In genomic region chr6:39556900-39557659, GRCm38 (mm10) we compare ENCODE assay signal across 8 mouse cellular contexts. TPM values are rescaled to one million over a fixed set of nuclear protein-coding genes. Genes with fewer than 3 reads are reported as not detected.
DNase-seq lines count a peak whose midpoint lies in the region; ATAC-seq and TF ChIP-seq lines count a peak whose summit lies in the region.

No protein-coding gene starts in this region.

- peak overlapping the region; percentile 57 for H3K9ac ChIP-seq in liver, adult 2 months (ENCODE audit: low read depth, low read length)
- H3K9ac ChIP-seq in embryonic facial prominence, embryonic 11.5 days (replicated peaks; ENCODE audit: low read length), result peak overlapping the region; percentile 96
- peak overlapping the region; percentile 84 for H3K9ac ChIP-seq in heart, postnatal 0 days (replicated peaks; ENCODE audit: low read depth, low read length)
- H3K9ac ChIP-seq in limb, embryonic 13.5 days, result peak overlapping the region; percentile 97

- H3K27me3 ChIP-seq in liver, adult 2 months (ENCODE audit: control insufficient read depth, insufficient read depth, low read length), result peaks cover 6% of the 10 kb centered on the region; the same call in 1 of the 2 replicates
- H3K27me3 ChIP-seq in embryonic facial prominence, embryonic 11.5 days (ENCODE audit: control insufficient read depth, insufficient read depth, low read length), result no peaks in the 10 kb centered on the region
- no peaks in the 10 kb centered on the region for H3K27me3 ChIP-seq in heart, postnatal 0 days (ENCODE audit: control insufficient read depth, insufficient read depth, low read length)
- H3K27me3 ChIP-seq in limb, embryonic 13.5 days, result no peaks in the 10 kb centered on the region

- peak overlapping the region; percentile 69 for H3K4me2 ChIP-seq in embryonic facial prominence, embryonic 11.5 days (ENCODE audit: low read depth, low read length)
- H3K4me2 ChIP-seq in heart, postnatal 0 days (ENCODE audit: low read depth, low read length), result peak overlapping the region; percentile 80
- peak overlapping the region; percentile 80 for H3K4me2 ChIP-seq in limb, embryonic 13.5 days (replicated peaks)

- peak overlapping the region; percentile 31 for H3K27ac ChIP-seq in liver, adult 2 months (replicated peaks; ENCODE audit: insufficient read depth, low read depth, low read length)
- H3K27ac ChIP-seq in embryonic facial prominence, embryonic 11.5 days (replicated peaks; ENCODE audit: low read depth, low read length), result peak overlapping the region; percentile 92
- peak overlapping the region; percentile 88 for H3K27ac ChIP-seq in heart, postnatal 0 days (ENCODE audit: low read depth)
- peak overlapping the region; percentile 94 for H3K27ac ChIP-seq in limb, embryonic 13.5 days

- peak overlapping the region; percentile 65 for H3K4me3 ChIP-seq in liver, adult 2 months (ENCODE audit: insufficient read depth, low read depth, low read length)
- H3K4me3 ChIP-seq in embryonic facial prominence, embryonic 11.5 days (ENCODE audit: low read depth, low read length), result peak overlapping the region; percentile 88
- H3K4me3 ChIP-seq in heart, postnatal 0 days (ENCODE audit: low read depth, low read length), result peak overlapping the region; percentile 77
- H3K4me3 ChIP-seq in limb, embryonic 13.5 days, result peak overlapping the region; percentile 88

- H3K9me3 ChIP-seq in embryonic facial prominence, embryonic 11.5 days (replicated peaks; ENCODE audit: control insufficient read depth, low read length), result no peaks in the 10 kb centered on the region
- no peaks in the 10 kb centered on the region for H3K9me3 ChIP-seq in heart, postnatal 0 days (replicated peaks; ENCODE audit: control insufficient read depth, low read length)
- no peaks in the 10 kb centered on the region for H3K9me3 ChIP-seq in limb, embryonic 13.5 days

- DNase-seq in liver, adult 2 months (ENCODE audit: extremely low read depth, low read depth, low spot score), result no peak
- no peak for DNase-seq in liver
- DNase-seq in adipocyte (ENCODE audit: low spot score), result peak; percentile 59
- peak; percentile 59 for DNase-seq in embryonic facial prominence, embryonic 11.5 days (ENCODE audit: low spot score)
- DNase-seq in heart, postnatal 0 days (ENCODE audit: low spot score), result no peak
- peak; percentile 78 for DNase-seq in neural tube, embryonic 10.5 days (ENCODE audit: extremely low spot score, low spot score)

- no peak for TF ChIP-seq EP300 in heart, postnatal 0 days (IDR thresholded peaks at IDR 0.05; ENCODE audit: low read depth)

- no peak for TF ChIP-seq CTCF in liver, adult 2 months (IDR thresholded peaks at IDR 0.05; ENCODE audit: low read depth, low read length)
- no peak for TF ChIP-seq CTCF in heart, postnatal 0 days (IDR thresholded peaks at IDR 0.05; ENCODE audit: low read depth)

- TF ChIP-seq POLR2A in liver, adult 2 months (IDR thresholded peaks at IDR 0.05; ENCODE audit: extremely low read depth, insufficient read depth, low read length), result no peak

- H3K36me3 ChIP-seq in liver, adult 2 months (ENCODE audit: control insufficient read depth, insufficient read depth, low read length), result no peaks in the 10 kb centered on the region
- no peaks in the 10 kb centered on the region for H3K36me3 ChIP-seq in embryonic facial prominence, embryonic 11.5 days (replicated peaks; ENCODE audit: control insufficient read depth, insufficient read depth, low read depth, low read length)
- no peaks in the 10 kb centered on the region for H3K36me3 ChIP-seq in heart, postnatal 0 days (replicated peaks; ENCODE audit: control insufficient read depth, insufficient read depth, low read length)
- H3K36me3 ChIP-seq in limb, embryonic 13.5 days, result peaks cover 13% of the 10 kb centered on the region

- no peaks in the 10 kb centered on the region for H3K4me1 ChIP-seq in liver, adult 2 months (ENCODE audit: control insufficient read depth, insufficient read depth, low read length)
- H3K4me1 ChIP-seq in embryonic facial prominence, embryonic 11.5 days (ENCODE audit: control insufficient read depth, insufficient read depth, low read length), result peaks cover 3% of the 10 kb centered on the region
- H3K4me1 ChIP-seq in heart, postnatal 0 days (ENCODE audit: control insufficient read depth, insufficient read depth), result no peaks in the 10 kb centered on the region
- H3K4me1 ChIP-seq in limb, embryonic 13.5 days, result peaks cover 45% of the 10 kb centered on the region

- WGBS in liver, adult 2 months, result 5% methylated on average over 50 of the region's 54 CpGs
- under 1% methylated on average over 51 of the region's 54 CpGs for WGBS in embryonic facial prominence, embryonic 11.5 days
- 1% methylated on average over 51 of the region's 54 CpGs for WGBS in heart, postnatal 0 days
- 1% methylated on average over 51 of the region's 54 CpGs for WGBS in limb, embryonic 13.5 days

- H3K79me2 ChIP-seq in liver, adult 2 months (ENCODE audit: control insufficient read depth, insufficient read depth, low read length), result no peaks in the 10 kb centered on the region

- ATAC-seq in embryonic facial prominence, embryonic 11.5 days (replicated peaks; ENCODE audit: insufficient number of reproducible peaks, low FRiP score, low TSS enrichment, low read depth), result peak; percentile 71
- peak; percentile 66 for ATAC-seq in heart, postnatal 0 days (ENCODE audit: insufficient read depth, low read depth)
- ATAC-seq in limb, embryonic 13.5 days (ENCODE audit: low FRiP score, low read depth), result peak; percentile 73
- ATAC-seq in activated CD4-positive, CD25-positive, alpha-beta regulatory T cell, adult 4 months, result no peak

RNA-seq across cellular contexts. Expression of gene Dennd2a, which starts 0.6 kb away (rescaled TPM):
- 1.3 and 1.6 TPM in 2 replicates for total RNA-seq in liver, adult 2 months (2014; rRNA removed)
- 2.0 TPM in 2 replicates for polyA plus RNA-seq in liver, adult 2 months (2012; rRNA removed)
- polyA plus RNA-seq in embryonic facial prominence, embryonic 11.5 days (2014; fragmentation: Nextera tagmentation; extraction: Ambion mirVana), result 27.4 and 29.1 TPM in 2 replicates
- 7.3 and 9.0 TPM in 2 replicates for total RNA-seq in heart, postnatal 0 days (2014; rRNA removed; ENCODE audit: low replicate concordance)
- 5.5 TPM in 2 replicates for polyA plus RNA-seq in heart, postnatal 0 days (2015; fragmentation: Nextera tagmentation; extraction: Ambion mirVana)
- 25.8 and 30.1 TPM in 2 replicates for polyA plus RNA-seq in limb, embryonic 13.5 days (2015; fragmentation: Nextera tagmentation; extraction: Ambion mirVana)
- 1 to 10 TPM in 1 of 2 experiments, not detected in 1; 1.3 TPM for polyA plus RNA-seq in activated CD4-positive, CD25-positive, alpha-beta regulatory T cell, adult 4 months (2017; shearing (Covaris generic))

RNA-seq across cellular contexts. Expression of gene Adck2, which starts 16.6 kb away (rescaled TPM):
- 4.4 and 4.5 TPM in 2 replicates for total RNA-seq in liver, adult 2 months (2014; rRNA removed)
- 4.2 and 5.1 TPM in 2 replicates for polyA plus RNA-seq in liver, adult 2 months (2012; rRNA removed)
- polyA plus RNA-seq in embryonic facial prominence, embryonic 11.5 days (2014; fragmentation: Nextera tagmentation; extraction: Ambion mirVana), result 25.1 and 26.7 TPM in 2 replicates
- total RNA-seq in heart, postnatal 0 days (2014; rRNA removed; ENCODE audit: low replicate concordance), result 17.5 and 22.4 TPM in 2 replicates
- polyA plus RNA-seq in heart, postnatal 0 days (2015; fragmentation: Nextera tagmentation; extraction: Ambion mirVana), result 24.4 and 25.7 TPM in 2 replicates
- polyA plus RNA-seq in limb, embryonic 13.5 days (2015; fragmentation: Nextera tagmentation; extraction: Ambion mirVana), result 41.9 and 42.8 TPM in 2 replicates
- 10 to 100 TPM; 21.6 to 27.7 TPM for polyA plus RNA-seq in activated CD4-positive, CD25-positive, alpha-beta regulatory T cell, adult 4 months (2017; shearing (Covaris generic))

RNA-seq across cellular contexts. Expression of gene Gm42420, which starts 28.5 kb away (rescaled TPM):
- 0.65 and 1.2 TPM in 2 replicates for total RNA-seq in liver, adult 2 months (2014; rRNA removed)
- 0.27 TPM in 1 of 2 replicates, not detected in the other for polyA plus RNA-seq in liver, adult 2 months (2012; rRNA removed)
- 1.3 TPM in 1 of 2 replicates, not detected in the other for polyA plus RNA-seq in embryonic facial prominence, embryonic 11.5 days (2014; fragmentation: Nextera tagmentation; extraction: Ambion mirVana)
- total RNA-seq in heart, postnatal 0 days (2014; rRNA removed; ENCODE audit: low replicate concordance), result not detected in 2 replicates
- polyA plus RNA-seq in heart, postnatal 0 days (2015; fragmentation: Nextera tagmentation; extraction: Ambion mirVana), result 0.60 and 2.7 TPM in 2 replicates
- polyA plus RNA-seq in limb, embryonic 13.5 days (2015; fragmentation: Nextera tagmentation; extraction: Ambion mirVana), result 1.0 and 3.4 TPM in 2 replicates
- 1 to 10 TPM in 1 of 2 experiments, not detected in 1; 2.4 TPM for polyA plus RNA-seq in activated CD4-positive, CD25-positive, alpha-beta regulatory T cell, adult 4 months (2017; shearing (Covaris generic))

RNA-seq across cellular contexts. Expression of gene Ndufb2, which starts 35.3 kb away (rescaled TPM):
- 224 and 235 TPM in 2 replicates for total RNA-seq in liver, adult 2 months (2014; rRNA removed)
- polyA plus RNA-seq in liver, adult 2 months (2012; rRNA removed), result 352 and 465 TPM in 2 replicates
- polyA plus RNA-seq in embryonic facial prominence, embryonic 11.5 days (2014; fragmentation: Nextera tagmentation; extraction: Ambion mirVana), result 228 and 264 TPM in 2 replicates
- total RNA-seq in heart, postnatal 0 days (2014; rRNA removed; ENCODE audit: low replicate concordance), result 719 and 838 TPM in 2 replicates
- polyA plus RNA-seq in heart, postnatal 0 days (2015; fragmentation: Nextera tagmentation; extraction: Ambion mirVana), result 1,229 and 1,304 TPM in 2 replicates
- polyA plus RNA-seq in limb, embryonic 13.5 days (2015; fragmentation: Nextera tagmentation; extraction: Ambion mirVana), result 333 and 336 TPM in 2 replicates
- polyA plus RNA-seq in activated CD4-positive, CD25-positive, alpha-beta regulatory T cell, adult 4 months (2017; shearing (Covaris generic)), result 10 to 100 TPM; 91.9 to 92.5 TPM

Comparison
In these comparisons a context has a peak if more than half of its experiments do, and no peak if none do; other contexts are left out.
1. DNase-seq: peak in adipocyte (single experiment), embryonic facial prominence, embryonic 11.5 days (single experiment) and neural tube, embryonic 10.5 days (single experiment); none in liver, adult 2 months (single experiment), liver (single experiment) and heart, postnatal 0 days (single experiment).
2. H3K27ac ChIP-seq: peak in every context shown above with its lines; median percentile 94 in limb, embryonic 13.5 days; 92 in embryonic facial prominence, embryonic 11.5 days; 88 in heart, postnatal 0 days; 31 in liver, adult 2 months.
3. Peak in every context shown above with its lines, with median percentiles within 50 percentile points of each other: H3K4me3 ChIP-seq, H3K9ac ChIP-seq and H3K4me2 ChIP-seq.